Mouse (Mus musculus): ENCODE results near the gene Cryzl1. TPM values are rescaled to one million over a fixed set of nuclear protein-coding genes. Genes with fewer than 3 reads are reported as not detected.

Gene Cryzl1
- total RNA-seq, 1 experiment from 2014 or later: 71.7 TPM

GRCm38 (mm10) chr16:91640171-91640570 lies 88.6 kb downstream of the Cryzl1 start:
- DNase-seq: no peak

- DNase-seq: no peak
Measured at GRCm38 (mm10) chr16:91639636-91640035, 89.1 kb downstream of the Cryzl1 start.

Other genes with a start within 250 kb of the Cryzl1 start
- gene Ifnar1, start 243.7 kb downstream of the Cryzl1 start, total RNA-seq (2021): 57.5 and 70.8 TPM in 2 replicates
- gene Ifngr2, start 181.9 kb downstream of the Cryzl1 start, total RNA-seq (2021): 20.1 and 31.1 TPM in 2 replicates
- 57.9 and 58.3 TPM in 2 replicates for gene Tmem50b, start 131.2 kb downstream of the Cryzl1 start, total RNA-seq (2021)
- gene Dnajc28, start 109.9 kb downstream of the Cryzl1 start, total RNA-seq (2021): 14.5 and 17.1 TPM in 2 replicates
- gene Gart, start 82.0 kb downstream of the Cryzl1 start, total RNA-seq (2021): 90.8 and 124 TPM in 2 replicates
- gene Son, start 81.5 kb downstream of the Cryzl1 start, total RNA-seq (2021): 297 and 334 TPM in 2 replicates
- 8.7 and 16.7 TPM in 2 replicates for gene Donson, start 40.2 kb downstream of the Cryzl1 start, total RNA-seq (2021)
- gene Itsn1, start 306 bp upstream of the Cryzl1 start, total RNA-seq (2021): 39.3 and 50.3 TPM in 2 replicates

Data from adrenal gland, postnatal 25 days (tissue).